Mouse (Mus musculus) brain, adult 2 months (tissue): ENCODE measurements around the gene Nfya.

Experiments
- DNase-seq: peaks from one replicate; pipeline ENCODE4 v3.0.0; 2011; ENCODE audit warnings: low read depth, low spot score

The Nfya gene

GRCm38 (mm10) chr17:48409380-48410298 is at the start of gene Nfya, which contains the start of gene Oard1:
Nfya (minus strand) TSS chr17:48409906.
Oard1 (plus strand) TSS chr17:48410014.
- DNase-seq = peak; percentile 100

- DNase-seq = no peak
These were observed 48.4 kb upstream of the Nfya start for GRCm38 (mm10) chr17:48457971-48458653.

DNA sequence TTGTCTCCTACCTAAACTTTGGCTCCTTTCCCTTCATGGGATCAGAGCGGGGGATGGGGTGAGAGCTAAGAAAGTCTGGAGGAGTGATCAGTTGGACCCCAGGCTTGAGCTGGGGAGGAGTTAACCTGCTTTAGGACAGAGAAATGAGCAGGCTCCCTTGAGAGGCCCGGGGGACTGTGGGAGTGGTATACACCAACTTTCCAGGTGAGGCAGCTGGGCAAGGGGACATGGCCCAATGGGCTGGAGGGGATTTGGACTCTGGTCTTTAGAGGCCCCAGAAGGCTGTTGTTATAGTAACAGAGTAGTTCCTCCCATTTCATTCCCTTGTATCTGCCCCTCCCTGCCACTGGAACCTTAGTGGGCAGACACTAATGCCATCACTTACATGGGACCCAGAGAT is 46.2 kb upstream of the Nfya start:
- no peak for DNase-seq

GRCm38 (mm10) chr17:48454688-48455087 is 45.0 kb upstream of the Nfya start, which contains the start of gene Unc5cl:
Unc5cl (plus strand) TSS chr17:48454901.
- DNase-seq = no peak

GRCm38 (mm10) chr17:48454190-48454589 is 44.5 kb upstream of the Nfya start:
- no peak for DNase-seq

DNA sequence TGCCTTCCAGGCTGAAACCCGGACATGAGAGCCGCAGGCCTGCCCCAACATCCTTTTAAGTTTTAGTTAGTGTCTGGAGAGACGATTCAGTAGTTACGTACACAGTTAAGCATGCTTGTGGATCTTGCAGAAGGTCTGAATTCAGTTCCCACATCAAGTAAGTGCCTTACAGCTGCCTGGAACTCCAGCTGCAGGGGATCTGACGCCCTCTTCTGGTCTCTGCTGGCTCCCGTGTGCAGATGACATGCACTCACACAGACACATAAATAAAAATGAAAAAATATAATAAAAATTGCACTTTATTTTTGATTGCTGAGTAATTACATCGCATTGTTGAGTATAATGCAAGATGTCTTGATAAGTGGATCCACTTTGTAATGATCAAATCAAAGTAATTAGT is 43.8 kb upstream of the Nfya start:
- no peak for DNase-seq

DNA sequence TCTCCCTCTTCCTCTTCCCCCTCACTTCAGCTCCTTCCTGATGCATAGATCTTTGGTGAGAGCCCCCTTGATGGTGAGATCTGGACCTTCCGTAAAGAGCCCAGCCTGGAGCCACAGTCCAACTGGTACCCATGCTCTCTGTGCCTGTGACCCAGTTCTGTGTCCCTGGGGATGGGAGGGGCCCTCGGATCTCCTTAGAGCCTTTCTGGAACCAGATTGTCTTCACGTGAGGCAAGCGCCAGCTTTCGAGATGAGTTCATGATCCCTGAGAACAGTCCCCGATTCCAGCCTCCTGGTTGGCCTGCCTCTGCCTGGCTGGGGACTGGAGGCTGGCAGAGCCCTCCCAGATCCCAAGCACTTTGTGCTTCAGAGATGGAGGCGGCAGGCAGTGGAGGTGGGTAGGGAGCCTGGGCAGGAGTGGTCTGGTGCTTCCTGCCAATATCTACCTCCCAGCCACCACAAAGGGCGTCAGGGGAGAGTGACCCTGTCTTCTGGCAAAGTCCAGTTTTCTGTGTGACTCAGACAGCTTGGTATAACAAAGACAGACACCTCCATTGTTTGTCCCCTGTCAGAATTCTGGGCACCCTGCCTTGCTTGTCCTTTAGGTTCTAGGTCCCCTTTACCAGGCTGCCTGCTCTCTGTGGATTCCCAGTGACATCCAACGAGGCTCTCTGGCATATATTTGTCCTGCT is 42.2 kb upstream of the Nfya start:
- peak; percentile 18 for DNase-seq

- no peak for DNase-seq
These were observed 41.6 kb upstream of the Nfya start, which contains the start of gene Tspo2 for GRCm38 (mm10) chr17:48451353-48451675. Tspo2 (minus strand) TSS chr17:48451522.

DNA sequence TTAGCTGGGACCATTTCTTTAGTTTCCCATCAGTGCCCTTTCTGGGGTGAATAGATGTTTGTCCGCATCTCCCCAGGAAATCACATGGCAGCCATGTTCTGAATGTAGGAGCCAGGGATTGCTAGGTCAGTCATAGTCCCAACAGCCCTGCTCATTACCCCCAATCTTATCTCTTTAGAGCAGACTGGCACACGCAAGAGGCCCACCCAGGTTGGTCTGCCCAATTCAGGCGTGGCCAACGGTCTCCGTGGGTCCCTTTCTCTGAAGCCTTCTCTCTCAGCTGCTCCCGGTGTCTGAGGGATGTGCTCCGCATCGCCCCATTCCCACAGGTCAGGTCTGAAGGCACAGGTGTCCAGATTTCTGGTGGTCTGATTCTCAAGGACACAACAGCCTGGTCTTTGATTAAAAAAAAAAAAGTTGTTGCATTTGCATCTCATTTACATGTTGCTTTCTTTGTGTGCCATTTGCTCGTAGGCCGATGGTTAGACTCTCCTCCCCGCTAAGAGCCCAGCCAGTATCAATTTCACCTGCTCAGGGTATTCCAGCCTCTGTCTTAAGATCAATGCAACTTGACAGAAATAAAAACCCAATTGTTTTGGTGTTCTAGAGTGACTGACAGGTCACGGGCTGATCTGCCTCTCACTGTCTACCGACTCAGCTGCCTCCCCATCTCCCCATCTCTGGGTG is 41.1 kb upstream of the Nfya start:
- no peak for DNase-seq

GRCm38 (mm10) chr17:48447675-48448074 is 38.0 kb upstream of the Nfya start:
- DNase-seq = no peak

DNA sequence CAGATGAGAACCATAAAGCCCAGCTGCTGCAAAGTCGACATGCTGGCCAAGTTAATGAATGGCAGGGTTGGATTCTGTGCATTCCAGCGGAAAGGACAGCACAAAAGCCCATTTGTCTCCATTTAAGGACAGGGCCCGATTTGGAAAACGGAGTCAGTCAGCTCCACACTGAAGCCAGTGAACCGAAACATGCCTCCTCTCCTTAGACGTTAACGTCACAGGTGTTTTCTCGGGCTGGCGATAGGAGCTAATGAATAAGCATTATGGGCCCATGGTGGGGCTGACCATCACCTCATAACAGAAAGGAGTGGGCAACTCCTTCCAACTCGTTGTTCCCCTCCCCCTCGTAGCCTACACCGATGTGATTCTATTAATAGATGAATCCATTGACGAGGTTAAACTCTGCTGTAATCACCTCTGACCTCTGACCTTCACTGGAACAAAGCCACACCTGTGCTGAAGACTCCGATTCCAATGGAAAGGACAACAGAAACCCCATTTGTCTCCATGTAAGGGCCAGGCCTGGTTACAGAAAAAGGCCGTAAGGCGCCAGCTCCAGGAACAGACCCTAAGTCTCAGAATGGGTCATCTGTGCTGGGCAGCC is 33.9 kb upstream of the Nfya start:
- no peak for DNase-seq

- no peak for DNase-seq
These were observed 33.2 kb upstream of the Nfya start for GRCm38 (mm10) chr17:48442745-48443457.

GRCm38 (mm10) chr17:48437421-48437911 is 27.8 kb upstream of the Nfya start:
- DNase-seq = no peak

DNA sequence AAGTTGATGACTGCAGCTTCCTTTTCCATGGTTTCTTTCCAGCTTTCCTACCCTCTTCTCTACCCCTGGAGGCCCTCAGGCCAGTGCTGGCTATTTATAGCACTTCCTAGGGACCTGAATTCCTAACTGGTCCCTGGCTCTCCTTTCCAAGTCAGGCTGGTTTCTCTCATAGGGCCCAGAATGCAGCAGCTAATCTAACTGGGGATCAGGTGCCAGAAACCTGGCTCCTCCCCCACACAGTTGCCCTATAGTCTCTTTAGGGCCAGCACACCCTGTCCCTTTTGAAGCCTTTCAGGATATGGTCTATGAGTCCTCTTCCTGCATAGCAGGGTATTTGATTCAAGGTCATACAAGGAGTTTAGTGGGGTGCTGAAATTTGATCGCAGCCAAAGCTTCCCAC is 26.8 kb upstream of the Nfya start:
- DNase-seq = no peak

- DNase-seq = no peak
These were observed 24.8 kb upstream of the Nfya start for GRCm38 (mm10) chr17:48434479-48434878.

DNA sequence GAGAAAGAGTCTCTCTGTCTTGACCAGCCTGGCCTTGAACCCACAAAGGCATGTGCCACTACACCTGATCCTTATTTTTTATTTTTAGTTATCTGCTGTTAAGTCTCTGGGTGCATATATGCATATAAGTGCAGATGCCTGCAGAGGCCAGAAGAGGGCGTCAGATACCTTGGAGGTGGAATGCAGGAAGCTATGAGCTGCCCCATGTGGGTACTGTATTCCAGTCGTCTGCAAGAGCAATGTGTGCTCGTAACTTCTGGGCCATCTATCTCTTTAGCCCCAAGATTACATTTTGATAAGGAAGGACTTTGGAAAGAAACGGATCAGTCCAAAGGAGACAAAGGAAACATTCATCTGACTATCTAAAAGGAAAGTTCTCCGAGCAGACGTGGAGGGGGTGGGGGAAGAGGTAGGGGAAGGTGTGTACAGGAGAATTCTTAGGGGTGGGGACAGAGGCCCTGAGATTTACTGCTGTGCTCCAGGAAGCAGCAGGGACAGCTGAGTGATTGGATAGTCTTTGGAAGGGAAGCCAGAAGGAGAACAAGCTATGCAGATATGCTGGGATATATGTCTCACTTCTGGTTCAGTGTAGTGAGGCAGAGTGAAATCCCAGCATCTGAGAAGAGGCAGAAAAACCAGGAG is 24.1 kb upstream of the Nfya start:
- no peak for DNase-seq

- no peak for DNase-seq
These were observed 23.4 kb upstream of the Nfya start for GRCm38 (mm10) chr17:48433006-48433655.

DNA sequence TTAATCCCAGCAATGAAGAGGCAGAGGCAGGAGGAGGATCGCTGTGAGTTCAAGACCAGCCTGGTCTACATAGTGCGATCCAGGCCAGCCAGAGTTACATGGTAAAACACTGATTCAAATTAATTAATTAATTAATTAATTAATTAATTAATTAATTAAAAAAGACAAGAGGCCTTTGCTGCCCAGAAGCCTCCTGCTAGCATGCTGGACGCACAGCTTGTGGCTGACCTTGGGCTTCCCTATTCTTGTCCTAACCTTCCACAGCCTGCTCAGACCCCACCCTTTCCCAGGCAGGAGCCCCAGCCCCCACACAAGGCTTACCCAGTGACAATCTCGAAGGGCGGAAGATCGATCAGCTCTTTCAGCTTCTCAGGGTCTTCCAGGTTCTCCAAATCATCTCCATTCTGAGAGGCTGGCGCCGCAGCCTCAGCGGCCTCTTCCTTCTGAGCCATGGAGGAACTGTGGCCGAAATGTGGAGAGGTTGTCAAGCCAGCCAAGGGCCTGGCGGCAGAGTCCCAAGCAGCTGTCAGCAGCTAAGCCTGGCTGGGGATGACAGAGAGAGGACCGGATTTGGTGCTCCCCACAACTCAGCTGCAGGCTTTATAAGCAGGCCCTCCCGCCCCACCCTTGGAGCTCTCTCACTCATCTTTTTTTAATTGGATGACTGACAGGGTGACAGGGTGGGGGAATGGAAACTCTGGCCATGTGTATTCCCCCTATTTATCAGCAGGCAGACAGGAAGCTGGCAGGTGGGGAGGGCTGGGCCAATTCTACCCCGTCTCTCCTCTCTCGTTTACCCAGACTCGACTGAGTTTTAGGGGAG is 22.7 kb upstream of the Nfya start, which contains the start of gene Apobec2:
TSS of gene Apobec2 (minus strand) at position 773 of the 823 bp plus-strand sequence.
- DNase-seq = no peak
